Mouse (Mus musculus) lung, postnatal 36 days (tissue): ENCODE measurements around the gene Zfand5.
"Not testable (repeated sequence)": the region's sequence is repeated elsewhere in the genome, so short reads cannot be mapped to it uniquely, and the experiment has no call there.

ENCODE experiments used
- DNase-seq: peaks from one replicate; pipeline ENCODE4 v3.0.0; 2022; ENCODE audit warnings: mixed read lengths

Zfand5 gene

DNA sequence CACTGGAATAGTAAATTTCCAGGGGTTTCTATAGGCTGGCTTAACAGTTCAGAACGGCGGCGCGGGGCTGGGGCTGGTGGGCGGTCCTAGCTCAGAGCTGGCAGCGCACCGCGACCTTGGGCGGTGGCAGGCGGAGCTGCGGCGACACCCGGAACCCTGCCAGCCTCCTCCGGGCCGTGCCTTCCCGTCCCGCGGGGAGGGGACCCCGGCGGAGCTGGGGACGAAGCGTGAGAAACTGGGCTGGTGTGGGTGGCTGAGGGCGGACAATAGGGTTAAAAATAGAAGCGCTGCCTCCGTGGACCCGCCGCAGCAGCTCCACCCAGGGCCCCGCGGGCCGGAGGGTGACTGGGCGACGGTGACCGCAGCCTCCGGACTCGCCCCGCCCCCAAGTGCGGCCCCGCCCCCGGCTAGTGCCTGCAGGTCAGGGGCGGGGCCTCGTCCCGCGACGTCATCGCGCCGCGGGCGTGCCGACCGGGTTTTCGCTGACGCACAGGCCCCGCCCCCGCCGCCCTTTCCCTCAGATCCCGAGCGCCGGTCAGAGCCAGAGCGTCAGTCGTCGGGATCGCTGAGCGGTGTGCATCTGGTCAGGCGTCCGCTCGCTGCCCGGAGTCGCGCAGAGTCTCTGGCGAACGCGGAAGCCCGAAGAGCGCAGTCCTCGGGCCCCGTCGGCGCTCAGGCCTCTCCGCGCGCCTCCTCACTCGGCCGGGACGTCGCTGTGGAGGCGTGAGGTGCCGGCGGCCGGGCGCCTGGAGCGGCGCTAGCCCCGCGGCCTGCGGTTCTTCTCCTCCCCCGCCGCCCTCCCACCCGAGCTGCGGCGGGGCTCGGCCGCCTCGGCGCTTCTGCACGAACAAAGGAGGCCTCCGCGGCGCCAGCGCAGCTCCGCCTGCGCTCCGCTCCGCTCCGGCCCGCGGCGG, at the start of gene Zfand5:
TSS of gene Zfand5 (plus strand) at position 538 of the 914 bp plus-strand sequence.
- peak; percentile 99 for DNase-seq

DNA sequence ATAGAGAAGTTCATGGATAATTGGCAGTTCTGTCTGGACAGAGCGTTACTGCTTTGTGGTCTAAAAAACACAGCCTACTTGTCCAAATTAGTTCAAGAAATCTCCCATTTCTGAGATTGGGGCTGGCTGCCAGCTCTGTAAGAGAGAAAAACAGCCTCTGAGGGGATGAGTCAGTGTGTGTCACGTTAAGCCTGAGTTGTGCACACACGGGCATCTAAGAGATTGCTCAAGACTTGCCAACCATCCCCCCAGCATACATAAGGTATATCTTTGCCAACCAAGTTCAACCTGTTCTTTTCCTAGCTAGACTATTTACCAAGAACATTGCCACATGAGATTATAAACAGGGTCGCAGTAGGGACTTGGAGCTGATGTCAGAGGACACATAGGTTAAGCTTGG, 44.9 kb upstream of the Zfand5 start:
- peak; percentile 29 for DNase-seq

DNA sequence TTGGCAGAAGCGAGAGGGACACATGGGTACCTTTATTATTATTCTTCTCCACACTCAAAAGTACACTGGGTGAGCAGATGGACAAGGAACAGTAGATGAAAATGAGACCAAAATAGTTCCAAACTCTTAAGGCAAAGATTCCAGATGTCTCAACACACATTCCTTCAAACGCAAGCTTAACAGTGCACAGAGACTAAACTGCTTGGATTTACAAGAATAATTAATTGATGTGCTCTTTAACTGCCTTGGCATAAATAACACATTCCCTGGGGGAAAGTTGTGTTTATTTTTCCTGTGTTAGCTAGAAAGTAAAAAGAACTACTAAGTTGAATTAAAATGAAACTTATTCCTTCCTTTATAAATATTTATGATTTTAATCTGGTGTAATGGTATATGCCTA, 44.3 kb upstream of the Zfand5 start:
- no peak for DNase-seq

DNA sequence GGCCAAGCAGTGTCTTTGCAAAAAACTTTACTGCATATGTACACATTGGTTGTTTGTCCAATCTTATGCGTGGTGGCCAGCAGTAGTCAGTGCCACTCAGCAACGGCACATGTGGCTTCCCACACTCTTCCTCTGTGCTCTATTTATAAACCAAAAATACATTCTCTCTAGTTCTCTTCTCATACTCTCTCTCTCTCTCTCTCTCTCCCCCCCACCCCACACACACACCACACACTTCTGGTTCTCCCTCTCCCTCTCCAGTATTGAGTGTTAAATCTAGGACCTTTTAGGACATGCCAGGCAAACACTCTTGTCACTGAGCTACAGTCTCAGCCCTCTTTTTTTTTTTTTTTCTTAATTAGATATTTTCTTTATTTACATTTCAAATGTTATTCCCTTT, 23.3 kb upstream of the Zfand5 start:
- not testable (repeated sequence) for DNase-seq

DNA sequence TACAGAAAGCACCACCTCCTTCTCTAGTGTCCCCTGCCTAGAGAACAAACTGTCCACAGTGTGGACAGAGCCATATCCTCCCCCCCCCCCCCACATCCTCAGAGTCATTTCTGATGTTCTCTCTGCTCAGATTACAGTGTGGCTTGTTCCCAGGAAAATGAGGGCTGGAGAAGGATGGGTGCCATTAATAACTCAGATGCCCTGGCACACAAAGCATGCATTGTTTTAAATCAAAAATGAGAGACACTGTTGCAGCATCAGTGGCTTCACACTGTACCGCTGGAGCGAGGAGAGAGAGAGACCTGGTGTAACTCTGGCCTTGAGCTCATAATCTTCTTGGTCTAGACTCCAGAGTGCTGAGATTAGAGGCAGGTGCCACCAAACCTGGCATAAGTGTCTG, 18.2 kb upstream of the Zfand5 start:
- DNase-seq, result no peak

DNA sequence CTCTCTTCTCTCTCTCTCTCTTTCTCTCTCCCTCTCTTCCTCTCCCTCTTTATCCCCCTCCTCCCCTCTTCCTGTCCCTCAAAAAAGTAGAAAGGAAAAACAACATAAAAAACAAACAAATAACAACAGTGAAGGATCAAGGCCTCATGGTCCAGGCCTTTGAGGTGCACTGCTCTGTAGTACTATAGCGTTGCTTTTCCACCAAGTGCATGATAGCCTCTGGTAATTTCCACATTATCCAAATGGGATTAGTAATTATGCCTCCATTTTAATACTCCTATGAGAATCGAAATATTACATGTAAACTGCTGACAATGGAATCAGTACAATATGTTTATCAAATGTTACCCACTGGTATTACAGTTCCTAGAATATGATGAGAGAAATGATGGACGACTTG, 16.2 kb upstream of the Zfand5 start:
- no peak for DNase-seq

DNA sequence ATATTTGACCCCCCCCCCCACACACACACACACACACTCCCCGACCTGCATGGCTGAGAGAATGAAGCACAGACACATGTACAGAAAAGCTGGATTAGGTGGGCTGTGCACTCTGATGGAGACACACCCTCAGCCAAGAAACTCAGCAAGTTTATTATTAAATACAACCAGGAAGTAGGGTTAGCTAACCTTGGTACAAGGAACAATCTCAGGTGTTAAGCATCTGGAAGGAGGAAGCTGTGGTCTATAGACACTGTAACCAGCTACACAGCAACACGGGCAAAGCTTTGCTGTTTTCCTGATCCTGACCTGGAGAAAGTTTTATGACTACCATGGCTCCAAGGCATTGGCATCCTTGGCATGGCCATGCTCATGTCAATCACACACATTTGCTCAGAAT, 12.6 kb upstream of the Zfand5 start:
- DNase-seq, result no peak

DNA sequence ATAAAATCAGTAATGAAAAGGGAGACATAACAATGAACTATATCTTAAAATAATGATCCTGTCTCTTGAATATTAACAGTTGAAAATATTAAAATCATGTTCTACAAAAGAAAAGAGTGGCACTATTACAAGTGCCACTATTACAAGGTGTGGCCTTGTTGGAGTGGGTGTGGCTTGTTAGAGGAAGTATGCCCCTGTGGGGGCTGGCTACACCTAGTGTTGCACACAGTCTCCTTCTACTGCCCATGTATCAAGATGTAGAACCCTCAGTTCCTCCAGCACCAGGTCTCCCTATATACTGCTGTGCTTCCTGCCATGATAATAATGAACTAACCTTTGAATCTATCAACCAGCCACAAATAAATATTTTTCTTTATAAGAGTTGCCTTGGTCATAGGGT, 11.8 kb upstream of the Zfand5 start:
- DNase-seq, result no peak

DNA sequence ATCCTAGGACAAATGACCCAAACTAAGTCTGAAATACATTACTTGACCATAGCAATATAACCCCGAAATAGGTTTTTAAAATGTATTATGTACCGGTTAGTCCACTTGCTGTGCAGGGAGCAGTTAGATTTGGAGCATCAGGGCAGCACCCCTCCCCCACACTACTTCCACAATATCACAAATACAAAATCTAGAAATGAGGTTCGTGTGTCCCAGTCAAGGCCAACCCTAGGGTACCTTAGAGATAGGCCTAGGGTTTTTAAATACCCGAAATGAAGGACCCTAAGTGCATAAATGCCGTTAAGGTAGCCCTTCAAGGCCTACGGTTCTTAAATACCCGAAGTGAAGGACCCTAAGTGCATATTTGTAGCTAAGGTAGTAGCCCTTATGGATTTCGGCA, 892 bp upstream of the Zfand5 start:
- DNase-seq, result peak; percentile 31

DNA sequence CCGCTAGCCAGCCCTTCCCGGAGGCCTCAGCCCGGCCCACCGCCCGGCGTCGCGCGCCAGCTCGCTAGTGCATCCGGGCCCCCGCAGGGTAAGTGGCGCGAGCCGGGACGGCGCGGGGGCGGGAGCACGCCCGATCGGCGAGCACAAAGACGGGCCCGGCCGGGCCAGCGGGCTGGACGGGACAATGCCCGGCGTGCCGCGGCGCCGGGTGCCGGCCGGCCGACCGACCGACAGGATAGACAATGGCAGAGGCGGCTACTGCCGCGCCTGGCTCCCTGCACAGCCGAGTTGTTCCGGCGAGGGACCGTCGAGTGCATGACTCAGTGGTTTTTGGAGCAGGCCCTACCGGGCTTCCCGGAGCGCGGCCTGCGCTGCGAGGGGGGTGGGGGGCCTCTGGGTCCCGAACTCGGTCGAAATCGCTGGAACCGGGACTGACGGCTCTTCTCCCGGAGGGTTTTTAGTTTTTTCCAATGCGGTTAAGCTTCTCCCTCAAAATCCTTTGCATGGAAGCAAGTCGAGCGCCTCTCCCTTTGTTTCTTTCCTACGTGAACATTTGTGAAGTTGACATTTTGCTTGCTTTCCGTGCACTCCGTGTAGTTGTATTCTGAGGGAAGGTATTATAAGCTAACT, 692 bp downstream of the Zfand5 start:
- DNase-seq, result peak; percentile 70

DNA sequence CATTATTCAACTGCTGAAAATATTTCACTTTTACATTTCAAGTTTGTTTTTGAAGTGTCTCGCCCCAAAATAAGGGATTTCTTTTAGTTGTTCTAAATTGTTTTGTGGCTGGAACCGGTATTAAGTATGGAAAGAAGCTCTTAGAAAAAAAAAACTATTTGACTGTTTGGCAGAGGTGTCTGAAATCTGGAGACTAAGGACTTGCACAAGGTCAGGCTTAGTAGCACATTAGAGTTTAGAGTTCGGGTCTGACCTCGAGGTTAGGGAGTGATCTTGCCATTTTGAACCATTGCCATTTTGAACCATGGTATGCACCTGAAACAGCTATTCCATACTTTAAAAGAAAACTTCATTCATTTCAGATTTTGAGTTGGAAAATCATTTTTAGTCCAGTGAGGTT, 1.4 kb downstream of the Zfand5 start:
- DNase-seq, result no peak

DNA sequence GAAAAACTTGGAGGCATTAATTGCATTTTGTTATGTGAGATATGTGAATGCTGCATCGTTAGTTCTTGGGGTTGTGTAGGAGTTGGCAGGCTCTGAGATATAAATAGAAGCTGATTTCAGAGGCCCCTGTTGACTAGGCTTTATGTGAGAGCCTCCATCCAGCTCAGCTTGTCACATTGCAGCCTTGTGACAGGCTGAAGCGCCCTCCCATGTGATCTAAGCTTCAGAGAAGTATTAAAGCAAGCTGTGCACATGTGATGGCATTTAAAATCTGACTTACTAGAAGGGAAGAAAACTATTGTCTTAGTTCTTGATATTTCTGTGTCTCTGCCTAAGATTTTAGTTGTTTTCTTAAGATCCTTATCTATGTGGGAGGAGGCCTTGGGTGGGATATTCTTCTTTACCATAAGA, 2.1 kb downstream of the Zfand5 start:
- DNase-seq, result peak; percentile 84

DNA sequence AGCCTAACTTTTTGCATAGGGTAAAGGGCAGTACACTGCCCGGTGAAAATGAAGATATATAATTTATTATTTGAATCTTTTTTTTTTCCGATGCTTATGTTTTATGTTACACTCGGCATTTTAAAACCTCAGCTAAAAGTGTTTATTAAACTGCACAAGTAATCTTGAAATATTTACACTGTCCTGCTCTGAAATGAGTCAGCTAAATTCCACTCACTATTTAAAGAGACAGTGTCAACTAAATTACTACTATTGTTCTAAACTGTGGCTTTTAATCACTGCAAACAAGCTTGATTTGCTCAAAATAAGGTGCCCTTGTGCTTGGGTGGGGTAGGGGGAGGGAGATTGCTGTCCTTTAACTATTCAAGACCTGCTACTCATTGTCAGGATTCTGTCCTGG, 2.6 kb downstream of the Zfand5 start:
- no peak for DNase-seq

DNA sequence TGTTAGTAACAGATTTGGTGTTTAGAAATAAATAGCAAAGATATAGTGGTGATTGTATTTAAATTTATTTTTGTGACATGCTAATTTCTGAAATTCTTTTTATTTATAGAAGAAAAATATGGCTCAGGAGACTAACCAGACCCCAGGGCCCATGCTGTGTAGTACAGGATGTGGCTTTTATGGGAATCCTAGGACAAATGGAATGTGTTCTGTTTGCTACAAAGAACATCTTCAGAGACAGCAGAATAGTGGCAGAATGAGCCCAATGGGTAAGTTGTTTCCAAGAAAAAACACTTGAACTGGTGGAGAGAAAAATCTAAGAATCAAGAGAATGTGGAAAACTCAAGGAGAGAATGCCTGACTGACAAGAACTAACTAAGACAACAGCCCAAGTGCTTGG, 4.2 kb downstream of the Zfand5 start:
- DNase-seq, result peak; percentile 18

DNA sequence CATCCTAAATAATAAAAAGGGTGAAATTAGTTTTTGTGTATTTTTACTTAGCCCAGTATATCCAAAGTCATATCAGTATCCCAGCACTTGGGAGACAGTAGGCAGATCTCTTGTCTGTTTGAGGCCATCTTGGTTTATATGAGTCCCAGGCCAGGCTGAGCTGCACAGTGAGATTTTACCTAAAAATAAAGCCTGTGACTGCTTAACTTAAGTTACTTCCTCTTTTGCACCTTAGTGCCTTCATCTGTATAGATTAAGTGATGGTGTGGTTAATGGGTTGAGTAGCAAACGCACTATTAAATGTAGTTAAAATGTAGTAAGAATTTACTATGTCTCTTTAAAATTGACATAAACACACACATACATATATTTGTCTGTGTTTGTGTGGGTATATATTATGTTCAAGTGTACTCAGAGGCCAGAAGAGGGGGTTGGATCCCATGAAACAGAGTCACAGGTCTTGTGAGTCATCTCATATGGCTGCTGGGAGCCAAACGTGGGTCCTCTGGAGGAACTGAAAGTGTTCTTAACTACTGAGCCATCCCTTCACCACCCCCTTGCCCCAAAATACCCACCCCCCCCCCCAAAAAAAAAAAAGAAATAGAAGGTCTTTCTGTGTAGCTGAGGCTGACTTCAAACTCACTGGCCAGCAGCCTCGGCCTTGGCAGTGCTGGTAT, 14.5 kb downstream of the Zfand5 start:
- DNase-seq, result no peak

DNA sequence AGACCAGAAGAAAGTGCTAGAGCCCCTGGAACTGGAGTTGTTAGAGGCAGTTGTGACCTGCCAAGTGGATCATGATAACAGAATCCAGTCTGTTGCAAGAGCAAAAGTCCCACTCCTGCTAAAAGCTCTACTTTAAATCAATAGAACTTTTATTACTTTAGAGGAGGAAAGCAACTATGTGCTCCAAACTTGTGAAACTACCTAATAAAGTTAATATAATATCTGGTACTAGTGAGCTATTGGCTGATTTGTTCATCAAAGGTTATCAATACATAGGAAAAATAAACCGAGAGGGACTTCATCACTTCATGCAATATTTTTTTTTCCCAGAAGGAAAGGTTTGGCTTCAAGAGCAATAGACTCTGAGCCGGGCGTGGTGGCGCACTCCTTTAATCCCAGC, 25.3 kb downstream of the Zfand5 start:
- DNase-seq, result no peak

DNA sequence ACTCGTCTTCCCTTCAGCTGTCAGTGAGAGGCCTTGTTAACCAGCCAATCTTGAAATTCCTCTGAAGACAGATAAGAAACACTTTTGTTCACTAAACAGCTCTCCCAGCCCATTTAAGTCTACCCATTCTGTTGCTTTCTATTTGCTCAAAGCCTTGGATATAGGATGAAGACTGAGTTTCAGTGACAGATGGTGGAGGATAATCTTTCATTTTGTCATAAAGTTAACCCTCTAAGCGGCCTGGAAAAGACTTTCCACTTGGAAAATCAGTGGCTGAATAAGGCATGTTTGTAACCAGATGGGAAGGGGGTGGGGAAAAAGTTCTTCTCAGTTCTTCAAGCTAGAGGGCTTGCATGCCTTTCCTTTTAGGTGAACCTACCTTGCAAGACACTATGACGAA, 29.7 kb downstream of the Zfand5 start:
- no peak for DNase-seq

DNA sequence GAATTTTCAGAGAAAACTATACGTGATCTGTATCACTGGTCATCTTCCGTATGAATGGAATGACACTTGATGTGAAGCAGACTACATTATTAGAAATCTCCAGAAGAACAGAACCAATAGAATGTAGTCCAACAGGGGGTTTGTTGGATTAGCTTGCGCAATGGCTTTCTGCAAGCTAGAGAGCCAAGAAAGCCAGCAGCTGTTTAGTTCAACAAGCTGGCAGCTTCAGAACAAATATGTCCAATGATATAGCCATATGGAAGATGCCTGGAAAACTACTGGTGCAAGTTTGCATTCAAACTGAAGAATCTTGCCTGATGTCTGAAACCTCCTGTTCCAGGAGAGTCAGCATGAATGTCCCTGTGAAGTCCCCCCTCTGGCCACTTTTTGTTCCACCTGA, 35.7 kb downstream of the Zfand5 start:
- no peak for DNase-seq

DNA sequence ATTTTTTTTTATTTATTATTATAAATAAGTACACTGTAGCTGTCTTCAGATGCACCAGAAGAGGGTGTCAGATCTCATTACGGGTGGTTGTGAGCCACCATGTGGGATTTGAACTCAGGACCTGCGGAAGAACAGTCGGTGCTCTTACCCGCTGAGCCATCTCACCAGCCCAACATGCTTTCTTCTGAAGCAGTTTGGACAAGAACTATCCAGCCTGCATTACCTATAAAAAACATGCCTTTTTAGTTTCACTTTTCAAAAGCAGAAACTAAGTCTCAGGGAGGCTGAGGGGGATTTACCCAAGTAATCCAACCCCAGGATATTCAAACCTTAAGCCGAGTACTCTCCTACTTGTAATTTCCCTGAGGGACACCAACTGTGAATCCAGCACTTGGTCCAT, 38.3 kb downstream of the Zfand5 start:
- not testable (repeated sequence) for DNase-seq

DNA sequence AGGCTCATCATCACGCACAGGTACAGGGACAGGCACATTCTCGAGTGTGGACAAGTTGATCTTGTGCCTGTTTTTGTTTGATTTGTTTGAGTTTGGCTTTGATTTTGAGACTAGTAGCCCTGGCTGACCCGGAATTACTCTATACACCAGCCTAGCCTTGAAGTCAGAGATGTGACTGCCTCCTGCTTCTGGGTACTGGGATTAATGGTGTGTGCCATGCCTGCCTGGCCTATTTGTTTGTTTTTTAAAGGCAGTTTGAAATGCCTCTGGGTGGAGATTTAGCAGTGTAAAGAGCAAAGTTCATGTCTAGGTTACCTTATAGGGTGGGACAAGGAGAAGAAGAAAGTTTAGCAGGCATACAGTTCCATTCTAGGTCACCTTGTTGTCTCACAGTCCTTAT, 43.6 kb downstream of the Zfand5 start:
- no peak for DNase-seq

DNA sequence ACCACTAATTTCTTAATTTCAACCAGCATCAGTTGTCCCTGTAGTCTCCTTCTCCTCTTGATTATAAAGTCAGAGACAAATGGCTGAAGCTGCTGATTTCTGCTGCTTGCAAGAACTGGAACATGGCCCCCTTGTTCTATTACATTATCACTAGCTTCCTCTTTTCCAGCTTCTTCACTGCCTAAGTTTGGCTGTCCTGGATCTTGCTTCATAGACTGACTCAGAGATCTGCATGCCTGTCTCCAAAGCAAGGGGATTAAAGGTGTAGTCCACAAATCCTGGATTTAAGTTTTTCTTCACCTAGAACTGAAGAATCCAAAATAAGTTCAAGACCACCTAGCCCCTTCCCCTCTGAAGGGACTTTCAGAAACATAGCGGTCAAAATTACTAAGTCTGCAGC, 47.5 kb downstream of the Zfand5 start:
- DNase-seq, result no peak

DNA sequence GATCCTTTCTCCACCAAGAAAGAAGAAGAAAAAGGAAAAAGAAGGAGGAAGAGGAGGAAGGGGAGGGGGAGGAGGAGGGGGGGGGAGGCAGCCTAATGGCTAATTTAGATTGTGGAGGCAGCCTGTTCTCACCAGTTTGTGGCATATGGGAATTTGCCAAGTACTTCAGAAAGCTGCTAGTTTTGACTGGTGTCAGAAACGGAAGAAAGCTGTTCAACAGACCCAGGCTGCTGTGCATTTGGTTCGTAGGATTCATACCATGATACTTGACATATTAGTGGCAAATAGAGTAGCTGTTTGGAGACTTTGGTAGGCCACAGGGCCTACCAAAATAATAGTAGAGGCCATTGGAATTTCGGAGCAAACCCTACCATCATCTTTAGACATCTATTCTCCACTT, 53.3 kb downstream of the Zfand5 start:
- peak; percentile 10 for DNase-seq

DNA sequence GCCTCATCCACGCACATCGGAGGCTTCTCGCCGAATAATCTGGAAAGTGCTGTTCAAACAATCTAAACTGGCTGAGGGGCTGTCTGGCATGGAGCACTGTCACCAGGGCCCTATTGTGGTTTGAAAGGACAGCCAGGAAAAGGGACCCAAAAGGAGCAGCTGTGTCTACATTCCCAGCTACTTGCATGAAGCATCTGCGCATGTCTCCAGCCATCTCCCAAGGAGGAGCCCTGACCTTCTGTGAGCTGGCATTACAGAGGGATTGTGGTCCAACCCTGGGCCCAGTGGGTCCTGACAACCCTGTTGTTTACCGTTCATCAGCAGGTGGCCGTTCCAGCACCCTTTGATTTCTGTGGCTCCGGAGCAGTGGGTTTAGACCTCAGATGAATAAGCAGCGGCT, 56.9 kb downstream of the Zfand5 start:
- no peak for DNase-seq

DNA sequence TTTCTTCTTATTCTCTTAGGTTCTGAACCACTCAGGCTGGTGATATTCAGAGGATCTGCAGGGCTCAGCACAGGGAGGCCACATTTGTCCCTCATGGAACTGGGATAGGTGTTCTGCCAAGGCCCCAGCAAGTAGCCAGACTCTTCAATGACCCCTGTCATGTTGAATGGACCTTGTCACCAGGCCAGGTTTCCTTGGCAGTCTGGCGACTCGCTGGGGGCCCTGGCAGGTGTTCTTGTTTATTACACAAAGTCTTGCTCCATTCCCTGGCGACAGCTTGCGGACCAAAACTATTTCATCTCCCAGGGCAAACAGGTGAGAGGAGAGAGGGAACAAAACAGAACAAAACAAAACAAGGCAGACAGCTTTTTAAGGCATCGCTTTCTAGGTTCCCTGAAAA, 57.7 kb downstream of the Zfand5 start:
- peak; percentile 71 for DNase-seq
